Mouse (Mus musculus) thymus, postnatal 36 days (tissue): ENCODE data around the gene Mrrf.

Experiments
- DNase-seq, 2 experiments: peaks; one replicate each; pipeline ENCODE4 v3.0.0; 2022; ENCODE audit warnings: mixed read lengths in 2 of 2

Gene Mrrf

DNA sequence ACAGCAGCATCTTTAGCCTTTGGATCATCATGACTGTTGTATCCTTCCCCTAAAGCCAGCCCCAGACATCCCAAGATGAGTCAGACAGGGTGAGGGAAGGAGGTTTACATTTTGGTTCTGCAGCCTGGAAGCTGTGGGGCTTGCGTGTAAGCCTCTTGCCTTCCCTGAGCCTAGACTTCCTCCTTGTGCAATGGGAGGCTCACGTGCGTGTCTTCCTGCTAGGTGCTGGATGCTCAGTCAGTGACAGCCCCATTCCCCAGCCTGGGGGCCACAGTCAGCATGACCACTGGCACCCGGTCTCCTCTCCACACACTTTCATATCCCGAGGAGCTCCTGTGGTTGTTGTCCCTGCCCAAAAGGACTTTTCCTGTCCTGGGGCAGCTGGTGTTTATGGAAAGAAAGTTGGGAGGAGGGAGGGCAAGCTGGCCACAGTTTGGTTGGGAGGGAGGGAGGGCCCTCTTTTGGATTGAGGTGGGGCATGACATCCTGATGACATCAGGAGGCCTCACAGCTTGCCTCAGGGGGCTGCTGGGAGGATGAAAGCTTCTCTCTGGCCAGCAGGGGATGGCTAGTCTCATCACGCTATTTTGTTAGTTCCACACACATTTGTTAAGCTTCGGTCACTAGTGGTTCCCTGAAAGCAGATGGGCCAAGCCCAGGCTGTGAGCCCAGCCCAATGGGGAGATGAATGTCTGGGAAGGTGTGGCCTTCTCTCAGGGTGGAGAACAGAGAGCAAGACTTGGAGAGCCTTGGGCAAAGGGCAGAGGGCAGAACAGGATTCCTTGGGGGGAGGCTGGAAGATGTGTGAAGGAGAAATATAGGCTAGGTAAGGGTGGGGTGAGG, 98.6 kb downstream of the Mrrf start:
- no peak for DNase-seq

- DNase-seq, result no peak
These were observed 99.7 kb downstream of the Mrrf start for GRCm38 (mm10) chr2:36235917-36236316.

GRCm38 (mm10) chr2:36236889-36237288, 100.7 kb downstream of the Mrrf start:
- no peak for DNase-seq

GRCm38 (mm10) chr2:36237557-36237956, 101.4 kb downstream of the Mrrf start:
- no peak for DNase-seq

GRCm38 (mm10) chr2:36238467-36238866, 102.3 kb downstream of the Mrrf start:
- no peak for DNase-seq

DNA sequence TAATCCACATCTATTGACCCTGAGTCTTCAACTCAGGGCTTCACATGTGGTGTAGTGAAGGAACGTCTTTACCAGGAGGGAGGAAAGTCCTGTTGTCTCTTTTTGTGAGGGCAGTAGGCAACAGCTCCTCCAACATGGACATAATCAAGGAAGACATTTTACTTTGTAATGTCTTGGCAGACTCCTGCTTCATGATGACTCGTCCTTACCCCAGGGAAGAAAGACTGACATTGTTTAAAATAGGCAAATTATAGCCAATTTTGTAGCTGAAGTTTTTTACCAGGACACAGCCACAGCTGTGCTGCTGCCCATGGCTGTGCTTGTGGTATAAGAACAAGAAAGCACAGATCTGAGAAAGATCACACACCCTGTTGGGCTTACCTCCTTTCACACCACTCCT, 102.8 kb downstream of the Mrrf start:
- no peak for DNase-seq
